Mouse (Mus musculus) mesoderm, embryonic 11.5 days (tissue): ENCODE measurements at regions not wholly inside any gene's neighbourhood (a gene's known extent, or its start where the extent isn't known, plus 50 kb on each side); places are given as distances from the start of the nearest gene placed in this dataset.
A peak's percentile ranks its signal among the peaks of the same experiment; 100 is the strongest.

Experiments used
- DNase-seq: peaks from one replicate; pipeline ENCODE4 v3.0.0-alpha.2; 2012; ENCODE audit warnings: low read depth, low spot score

DNA sequence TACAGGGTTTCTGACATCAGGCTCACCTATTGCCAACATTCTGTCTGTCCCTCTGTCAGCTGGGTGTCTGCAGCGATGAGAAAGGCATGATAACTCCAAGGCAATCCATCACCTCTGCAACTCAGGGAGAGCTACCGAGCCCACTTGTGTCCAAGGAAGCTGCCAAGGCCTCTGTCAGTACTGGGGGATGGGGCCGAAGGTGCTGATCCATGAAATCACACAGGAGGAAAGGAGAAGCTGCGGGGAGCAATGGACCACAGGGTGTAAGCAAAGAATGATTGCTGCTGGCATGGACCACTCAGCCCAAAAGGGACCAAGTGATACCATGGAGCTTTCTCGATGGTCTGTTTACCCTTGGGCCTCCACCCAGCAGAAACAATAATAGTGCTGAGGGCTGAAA lies 67.5 kb upstream of the Mid1ip1 start:
- no peak for DNase-seq

DNA sequence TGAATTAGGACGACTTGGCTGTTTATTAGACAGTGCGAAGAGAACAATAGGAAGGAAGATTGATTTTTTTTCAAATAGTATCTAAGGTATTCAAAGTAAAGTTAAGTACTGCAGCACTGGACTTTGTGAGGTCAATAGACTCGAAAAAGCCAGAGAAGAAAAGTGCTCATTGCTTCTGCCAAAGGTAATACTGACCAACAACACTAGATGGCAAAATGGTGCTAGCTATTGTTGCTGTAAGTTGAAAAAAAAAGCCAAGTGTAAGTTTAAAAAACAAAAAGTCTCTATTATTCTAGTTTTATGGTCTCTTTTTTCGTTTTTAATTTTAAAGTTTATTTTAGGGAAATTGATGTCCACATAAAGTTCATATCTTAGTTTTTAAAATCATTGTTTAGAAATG lies 63.9 kb upstream of the Mid1ip1 start:
- peak; percentile 14 for DNase-seq
